Mouse (Mus musculus): ENCODE measurements around the gene Rrp1.

Gene Rrp1

DNA sequence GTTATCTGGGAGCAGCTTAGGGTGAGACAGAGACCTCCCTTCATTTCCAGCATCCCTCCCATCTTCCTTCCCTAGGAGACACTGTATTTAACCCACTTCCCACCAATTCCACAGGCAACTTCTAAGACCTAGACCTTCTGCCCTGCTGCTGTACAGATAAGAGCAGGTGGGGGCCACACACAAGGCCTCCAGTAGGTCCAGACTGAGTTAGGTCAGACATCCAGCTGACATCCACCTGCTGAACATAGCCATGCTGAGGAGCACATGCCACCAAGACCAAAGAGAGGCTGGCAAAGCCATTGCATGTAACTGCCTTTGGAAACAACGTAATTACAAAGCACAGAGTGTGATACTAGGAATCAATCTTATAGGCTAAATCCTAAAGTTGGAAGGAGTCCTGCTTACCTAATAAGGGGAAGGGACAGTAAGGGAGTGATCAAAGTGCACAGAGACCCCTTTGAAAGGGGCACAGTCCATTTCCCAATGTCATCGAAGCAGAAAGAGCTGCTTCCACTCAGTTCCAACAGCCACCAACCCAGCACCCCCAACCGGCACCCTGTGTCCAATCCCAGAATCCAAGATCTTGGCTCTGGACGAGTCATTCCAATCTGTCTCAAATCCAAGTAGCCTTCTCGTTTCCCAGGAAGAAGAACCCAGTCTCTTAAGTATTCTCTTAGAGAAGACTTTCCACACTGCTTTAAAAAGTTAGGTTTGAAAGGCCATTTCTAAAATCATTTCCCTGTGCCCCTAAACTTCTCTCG is 61.9 kb downstream of the Rrp1 start:
- DNase-seq (ENCODE audit: low read depth, low spot score), result no peak

All from ZHBTc4 (cell line).